Mouse (Mus musculus) frontal cortex, postnatal 36 days (tissue): ENCODE results near the gene Ipo11.
"Not testable (repeated sequence)": the region's sequence is repeated elsewhere in the genome, so short reads cannot be mapped to it uniquely, and the experiment has no call there.

Experiments used
- DNase-seq, 2 experiments: peaks; one replicate each; pipeline ENCODE4 v3.0.0; 2022; ENCODE audit warnings: low spot score in 2 of 2

Gene Ipo11

GRCm38 (mm10) chr13:106936256-106937137, at the start of gene Ipo11:
TSS of gene Ipo11 (minus strand) at chr13:106936958.
- DNase-seq = peak; percentile 90 to 94

- DNase-seq = no peak
Measured at GRCm38 (mm10) chr13:106961496-106961895, 24.7 kb upstream of the Ipo11 start.

GRCm38 (mm10) chr13:106960557-106960956, 23.8 kb upstream of the Ipo11 start:
- DNase-seq = no peak

- DNase-seq = no peak
Measured at GRCm38 (mm10) chr13:106958286-106958685, 21.5 kb upstream of the Ipo11 start.

GRCm38 (mm10) chr13:106957554-106957953, 20.8 kb upstream of the Ipo11 start:
- DNase-seq = no peak

GRCm38 (mm10) chr13:106954880-106955279, 18.1 kb upstream of the Ipo11 start:
- DNase-seq = no peak

GRCm38 (mm10) chr13:106947583-106947982, 10.8 kb upstream of the Ipo11 start:
- no peak for DNase-seq

GRCm38 (mm10) chr13:106946594-106947540, 10.1 kb upstream of the Ipo11 start, which contains the start of gene Dimt1:
TSS of gene Dimt1 (plus strand) at chr13:106947127.
- peak; percentile 96 to 97 for DNase-seq

GRCm38 (mm10) chr13:106945518-106945917, 8.8 kb upstream of the Ipo11 start:
- no peak for DNase-seq

- no peak for DNase-seq
Measured at GRCm38 (mm10) chr13:106942721-106943120, 6.0 kb upstream of the Ipo11 start.

- no peak for DNase-seq
Measured at GRCm38 (mm10) chr13:106941211-106941976, 4.6 kb upstream of the Ipo11 start.

- no peak for DNase-seq
Measured at GRCm38 (mm10) chr13:106937138-106937472, 347 bp upstream of the Ipo11 start.

- DNase-seq = no peak
Measured at GRCm38 (mm10) chr13:106935871-106936255, 895 bp downstream of the Ipo11 start.

GRCm38 (mm10) chr13:106929201-106929600, 7.6 kb downstream of the Ipo11 start:
- no peak for DNase-seq

- DNase-seq = no peak
Measured at GRCm38 (mm10) chr13:106928296-106928695, 8.5 kb downstream of the Ipo11 start.

GRCm38 (mm10) chr13:106925921-106926320, 10.8 kb downstream of the Ipo11 start:
- DNase-seq = not testable (repeated sequence)

GRCm38 (mm10) chr13:106918322-106919050, 18.3 kb downstream of the Ipo11 start:
- no peak for DNase-seq

- no peak for DNase-seq
Measured at GRCm38 (mm10) chr13:106913125-106913736, 23.5 kb downstream of the Ipo11 start.

- no peak for DNase-seq
Measured at GRCm38 (mm10) chr13:106910096-106910495, 26.7 kb downstream of the Ipo11 start.

- DNase-seq = no peak
Measured at GRCm38 (mm10) chr13:106907273-106907672, 29.5 kb downstream of the Ipo11 start.
